28 mouse cellular contexts compared by ENCODE assay signal in the genomic region with DNA sequence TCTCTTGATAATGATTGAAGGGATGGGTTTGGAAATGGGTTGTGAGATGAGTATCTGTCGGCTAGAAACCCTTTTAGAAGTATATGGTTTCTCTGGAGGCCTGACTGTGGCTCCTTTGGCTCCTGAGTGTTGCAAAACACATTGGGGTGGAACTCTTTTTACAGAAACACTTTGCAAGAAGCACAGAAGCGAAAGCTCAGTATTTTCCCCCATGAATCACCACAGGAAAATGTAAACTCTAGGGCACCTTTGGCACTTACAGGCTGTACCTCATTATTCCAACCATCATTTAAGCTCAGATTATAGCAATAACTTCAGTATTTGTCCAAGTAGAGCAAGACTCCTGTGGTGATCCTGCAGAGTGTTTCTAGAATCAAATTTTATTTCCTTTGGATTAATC.
"Had no signal": no experiment of that assay in that cellular context is flagged by ENCODE, and none has a peak within 500 bp of the region (broad histone marks: within the 10 kb centered on the region; RNA-seq: fewer than 3 reads in every experiment).

No protein-coding gene starts in this region.

- DNase-seq: cerebellum, adult 8-10 months; cerebellum, adult 9-10 months; cerebellum, adult 9-11 months; cerebellum, postnatal 10 days; cerebellum, postnatal 14 days; cerebellum, postnatal 25 days; cerebellum, postnatal 36 days; embryo, embryonic 11 days; forebrain, postnatal 0 days; gastrocnemius, adult 2 months; gastrocnemius, postnatal 10 days; gastrocnemius, postnatal 14 days; gastrocnemius, postnatal 25 days; gastrocnemius, postnatal 36 days; heart, adult 11 months; heart, adult 18-20 months; heart, adult 2 months had no signal

- H3K36me3 ChIP-seq: embryonic facial prominence, embryonic 12.5 days; embryonic facial prominence, embryonic 15.5 days; forebrain, embryonic 10.5 days; forebrain, embryonic 15.5 days had no signal

- H3K9me3 ChIP-seq: embryonic facial prominence, embryonic 10.5 days; embryonic facial prominence, embryonic 12.5 days; embryonic facial prominence, embryonic 13.5 days; embryonic facial prominence, embryonic 15.5 days; forebrain, embryonic 10.5 days; forebrain, embryonic 12.5 days; forebrain, embryonic 13.5 days; forebrain, embryonic 15.5 days had no signal

- H3K27ac ChIP-seq: embryonic facial prominence, embryonic 10.5 days; embryonic facial prominence, embryonic 12.5 days; embryonic facial prominence, embryonic 13.5 days; embryonic facial prominence, embryonic 15.5 days; forebrain, embryonic 10.5 days; forebrain, embryonic 12.5 days; forebrain, embryonic 13.5 days; forebrain, embryonic 15.5 days; gastrocnemius, adult 2 months; heart, adult 2 months had no signal

- H3K4me1 ChIP-seq: embryonic facial prominence, embryonic 10.5 days; embryonic facial prominence, embryonic 12.5 days; embryonic facial prominence, embryonic 15.5 days; forebrain, embryonic 10.5 days; forebrain, embryonic 12.5 days; forebrain, embryonic 13.5 days; forebrain, embryonic 15.5 days had no signal

- H3K27me3 ChIP-seq: embryonic facial prominence, embryonic 12.5 days; embryonic facial prominence, embryonic 13.5 days; embryonic facial prominence, embryonic 15.5 days; forebrain, embryonic 12.5 days; forebrain, embryonic 13.5 days; forebrain, embryonic 15.5 days had no signal

- H3K9ac ChIP-seq: embryonic facial prominence, embryonic 12.5 days; embryonic facial prominence, embryonic 13.5 days; embryonic facial prominence, embryonic 15.5 days; forebrain, embryonic 12.5 days; forebrain, embryonic 13.5 days; forebrain, embryonic 15.5 days; forebrain, postnatal 0 days had no signal

- ATAC-seq: forebrain, embryonic 13.5 days; forebrain, embryonic 14.5 days; forebrain, embryonic 15.5 days; forebrain, embryonic 16.5 days; forebrain, postnatal 0 days had no signal

- H3K4me3 ChIP-seq: embryonic facial prominence, embryonic 10.5 days; embryonic facial prominence, embryonic 12.5 days; embryonic facial prominence, embryonic 13.5 days; embryonic facial prominence, embryonic 15.5 days; erythroblast, embryonic 14.5 days; forebrain, embryonic 10.5 days; forebrain, embryonic 12.5 days; forebrain, embryonic 13.5 days; forebrain, embryonic 15.5 days; gastrocnemius, adult 2 months; heart, adult 2 months had no signal

- H3K4me2 ChIP-seq: embryonic facial prominence, embryonic 12.5 days; embryonic facial prominence, embryonic 13.5 days; embryonic facial prominence, embryonic 15.5 days; forebrain, embryonic 12.5 days; forebrain, embryonic 13.5 days; forebrain, embryonic 15.5 days had no signal
